Mouse (Mus musculus) kidney, postnatal 0 days (tissue): Measurements from ENCODE around the gene Mafk. TPM values are rescaled to one million over a fixed set of nuclear protein-coding genes. Genes with fewer than 3 reads are reported as not detected.

Experiments
- ATAC-seq: fragments of 200-750 bp; cut with Nextera tagmentation; replicated peaks from 2 replicates; pipeline ENCODE4 v1.8.0; 2017; ENCODE audit warnings: low read depth, moderate number of reproducible peaks, moderate TSS enrichment, moderate library complexity; ENCODE audit not compliant: low FRiP score
- DNase-seq: peaks from one replicate; pipeline ENCODE4 v3.0.0-alpha.2; 2016; ENCODE audit warnings: low spot score
- H3K27ac ChIP-seq: fragments of 300-500 bp; sonication (generic); 2 replicates; pipeline ENCODE4 v1.5.1; 2014; ENCODE audit warnings: mild to moderate bottlenecking
- H3K27me3 ChIP-seq: fragments of 300-500 bp; sonication (generic); 2 replicates; pipeline ENCODE4 v1.6.1; 2014; ENCODE audit warnings: low read length, mixed read lengths; ENCODE audit not compliant: insufficient read depth
- H3K36me3 ChIP-seq: fragments of 300-500 bp; sonication (generic); 2 replicates; pipeline ENCODE4 v1.6.1; 2014; ENCODE audit warnings: low read length, mixed read lengths; ENCODE audit not compliant: insufficient read depth
- H3K4me1 ChIP-seq: fragments of 300-500 bp; sonication (generic); replicated peaks from 2 replicates; pipeline ENCODE4 v1.6.1; 2014; ENCODE audit warnings: antibody characterized with exemption, low read length, mixed read lengths; ENCODE audit not compliant: insufficient read depth
- H3K4me2 ChIP-seq: fragments of 300-500 bp; sonication (generic); 2 replicates; pipeline ENCODE4 v1.6.1; 2014; ENCODE audit warnings: mild to moderate bottlenecking, low read length, moderate library complexity, mixed read lengths
- H3K4me3 ChIP-seq: fragments of 300-500 bp; sonication (generic); replicated peaks from 2 replicates; pipeline ENCODE4 v1.5.1; 2014; ENCODE audit warnings: low read depth, low read length
- H3K9ac ChIP-seq: fragments of 300-500 bp; sonication (generic); 2 replicates; pipeline ENCODE4 v1.6.1; 2014; ENCODE audit warnings: low read depth, low read length
- H3K9me3 ChIP-seq: fragments of 300-500 bp; sonication (generic); replicated peaks from 2 replicates; pipeline ENCODE4 v1.6.1; 2016; ENCODE audit warnings: low read length, inconsistent platforms, mixed read lengths
- CTCF ChIP-seq: IDR thresholded peaks from 2 replicates; pipeline ENCODE4 v1.5.1; 2016; ENCODE audit warnings: antibody characterized with exemption, low read depth, mild to moderate bottlenecking, moderate library complexity
- WGBS: fragments of 180-500 bp; shearing (Covaris S2); extraction: QIAGEN DNeasy Blood & Tissue Kit; methylation state at CpG from one replicate; pipeline ENCODE4 v1.1.7; 2014; 5-methylcytosine and 5-hydroxymethylcytosine counted together
- polyA plus RNA-seq: library from polyadenylated mRNA; unstranded; fragments of >200 nt; fragmentation: Nextera tagmentation; extraction: Ambion mirVana; gene quantifications from 2 replicates; pipeline ENCODE4 v1.2.1, GENCODE M21; 2015

Gene Mafk
- polyA plus RNA-seq, 1 experiment from 2014 or later, result 12.8 TPM

- 0 out of 2 replicates have a peak overlapping the region, but pooled peaks have one; percentile 16 for H3K4me2 ChIP-seq
- ATAC-seq, result no peak
- peak; percentile 51 for TF ChIP-seq CTCF
- DNase-seq, result no peak
- H3K4me1 ChIP-seq, result 0 out of 2 replicates have a peak, but pooled peaks cover 3% of the 10 kb centered on the region
- peaks cover 19% of the 10 kb centered on the region for H3K36me3 ChIP-seq
- WGBS, result 8% methylated on average over 6 of the region's 6 CpGs
- no peak overlapping the region for H3K27ac ChIP-seq
- no peak overlapping the region for H3K4me3 ChIP-seq
- no peaks in the 10 kb centered on the region for H3K27me3 ChIP-seq
- H3K9me3 ChIP-seq, result no peaks in the 10 kb centered on the region
- no peak overlapping the region for H3K9ac ChIP-seq
Measured at GRCm38 (mm10) chr5:139804107-139804551, 12.8 kb downstream of the Mafk start.

- H3K36me3 ChIP-seq, result peaks cover 18% of the 10 kb centered on the region
- H3K4me2 ChIP-seq, result no peak overlapping the region
- H3K4me3 ChIP-seq, result no peak overlapping the region
- DNase-seq (no peak), ATAC-seq (no peak)
- 0 out of 2 replicates have a peak, but pooled peaks cover 3% of the 10 kb centered on the region for H3K4me1 ChIP-seq
- TF ChIP-seq CTCF, result no peak
- no peak overlapping the region for H3K27ac ChIP-seq
- H3K9ac ChIP-seq, result no peak overlapping the region
- no peaks in the 10 kb centered on the region for H3K9me3 ChIP-seq
- no peaks in the 10 kb centered on the region for H3K27me3 ChIP-seq
- 87% methylated on average over 11 of the region's 11 CpGs for WGBS
Measured at GRCm38 (mm10) chr5:139804573-139805111, 13.3 kb downstream of the Mafk start.

- TF ChIP-seq CTCF, result no peak
- H3K4me1 ChIP-seq, result 0 out of 2 replicates have a peak, but pooled peaks cover 3% of the 10 kb centered on the region
- H3K4me2 ChIP-seq, result no peak overlapping the region
- peaks cover 5% of the 10 kb centered on the region; the same call in 1 of the 2 replicates for H3K36me3 ChIP-seq
- WGBS, result 91% methylated on average over 8 of the region's 8 CpGs
- H3K27me3 ChIP-seq, result no peaks in the 10 kb centered on the region
- no peak for DNase-seq
- no peaks in the 10 kb centered on the region for H3K9me3 ChIP-seq
- no peak overlapping the region for H3K4me3 ChIP-seq
- H3K9ac ChIP-seq, result no peak overlapping the region
- H3K27ac ChIP-seq, result no peak overlapping the region
- no peak for ATAC-seq
Measured at GRCm38 (mm10) chr5:139805924-139806323, 14.6 kb downstream of the Mafk start.

GRCm38 (mm10) chr5:139809397-139809796 lies 18.1 kb downstream of the Mafk start:
- TF ChIP-seq CTCF, result peak; percentile 39; the same call in 1 of the 2 replicates
- WGBS, result 63% methylated on average over 4 of the region's 4 CpGs
- H3K9ac ChIP-seq, result no peak overlapping the region
- no peaks in the 10 kb centered on the region for H3K36me3 ChIP-seq
- ATAC-seq (no peak), DNase-seq (no peak)
- H3K4me1 ChIP-seq, result no peaks in the 10 kb centered on the region
- H3K9me3 ChIP-seq, result no peaks in the 10 kb centered on the region
- H3K4me3 ChIP-seq, result no peak overlapping the region
- H3K4me2 ChIP-seq, result no peak overlapping the region
- no peaks in the 10 kb centered on the region for H3K27me3 ChIP-seq
- H3K27ac ChIP-seq, result no peak overlapping the region

- Histone ChIP-seq H3K9me3 (no peaks in the 10 kb centered on the region), H3K4me2 (no peak overlapping the region), H3K36me3 (no peaks in the 10 kb centered on the region), H3K27me3 (no peaks in the 10 kb centered on the region), H3K9ac (no peak overlapping the region), H3K4me1 (no peaks in the 10 kb centered on the region), H3K4me3 (no peak overlapping the region), H3K27ac (no peak overlapping the region)
- TF ChIP-seq CTCF, result no peak
- ATAC-seq (no peak), DNase-seq (no peak)
- 69% methylated on average over 15 of the region's 15 CpGs for WGBS
Measured at GRCm38 (mm10) chr5:139811677-139812397, 20.5 kb downstream of the Mafk start.

GRCm38 (mm10) chr5:139812398-139813125 lies 21.2 kb downstream of the Mafk start:
- TF ChIP-seq CTCF, result no peak
- Histone ChIP-seq H3K9me3 (no peaks in the 10 kb centered on the region), H3K4me3 (no peak overlapping the region), H3K4me2 (no peak overlapping the region), H3K4me1 (no peaks in the 10 kb centered on the region), H3K9ac (no peak overlapping the region), H3K27me3 (no peaks in the 10 kb centered on the region), H3K27ac (no peak overlapping the region), H3K36me3 (no peaks in the 10 kb centered on the region)
- no peak for DNase-seq
- WGBS, result 71% methylated on average over 20 of the region's 20 CpGs
- no peak for ATAC-seq
